Mouse (Mus musculus) granulocyte monocyte progenitor cell, adult 5-6 weeks (primary cell): ENCODE results near the gene Trim61. TPM values are rescaled to one million over a fixed set of nuclear protein-coding genes. Genes with fewer than 3 reads are reported as not detected.
A peak's percentile ranks its signal among the peaks of the same experiment; 100 is the strongest.
"Not testable (repeated sequence)": the region's sequence is repeated elsewhere in the genome, so short reads cannot be mapped to it uniquely, and the experiment has no call there.

Experiments
- ATAC-seq: replicated peaks from 2 replicates; pipeline ENCODE4 v1.8.0; 2016; ENCODE audit warnings: mild to moderate bottlenecking, moderate TSS enrichment, inconsistent platforms; ENCODE audit not compliant: poor library complexity, severe bottlenecking
- total RNA-seq, 2 experiments: library from RNA; stranded (forward) in 1 of 2; stranded (reverse) in 1 of 2; fragments of 200-712, 200-1000 nt in 1 of 2; fragments of >200 nt in 1 of 2; fragmentation: Nextera tagmentation in 1 of 2; gene quantifications; 2 replicates each; pipeline ENCODE4 v1.2.3; 2014 to 2017

The Trim61 gene
- total RNA-seq (2014; fragmentation: Nextera tagmentation) (not detected in 2 replicates), total RNA-seq (2017) (not detected in 2 replicates)

DNA sequence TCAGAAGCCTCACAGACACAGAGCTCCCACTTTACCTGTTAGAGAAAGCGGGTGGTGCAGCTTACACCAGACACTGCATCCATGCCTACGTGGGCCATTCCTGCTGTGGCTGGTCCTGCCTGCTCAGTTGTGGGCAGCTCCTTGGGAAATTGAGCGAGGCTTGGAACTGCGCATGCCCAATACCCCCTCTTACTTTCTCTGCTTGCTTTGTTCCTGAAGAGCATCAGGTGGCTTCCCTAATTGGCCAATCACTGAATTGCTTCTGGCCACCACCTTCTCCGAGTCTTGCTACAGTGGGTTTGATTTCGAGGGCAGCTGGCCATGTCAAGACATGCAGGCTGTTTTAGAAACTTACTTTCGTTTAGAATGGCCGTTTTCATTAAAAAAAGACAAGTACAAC is at the start of gene Trim61, which contains the start of gene Trim60:
TSS of gene Trim61 (minus strand) at position 101 of the 400 bp plus-strand sequence.
TSS of gene Trim60 (minus strand) at position 162 of the 400 bp plus-strand sequence.
- ATAC-seq = no peak

DNA sequence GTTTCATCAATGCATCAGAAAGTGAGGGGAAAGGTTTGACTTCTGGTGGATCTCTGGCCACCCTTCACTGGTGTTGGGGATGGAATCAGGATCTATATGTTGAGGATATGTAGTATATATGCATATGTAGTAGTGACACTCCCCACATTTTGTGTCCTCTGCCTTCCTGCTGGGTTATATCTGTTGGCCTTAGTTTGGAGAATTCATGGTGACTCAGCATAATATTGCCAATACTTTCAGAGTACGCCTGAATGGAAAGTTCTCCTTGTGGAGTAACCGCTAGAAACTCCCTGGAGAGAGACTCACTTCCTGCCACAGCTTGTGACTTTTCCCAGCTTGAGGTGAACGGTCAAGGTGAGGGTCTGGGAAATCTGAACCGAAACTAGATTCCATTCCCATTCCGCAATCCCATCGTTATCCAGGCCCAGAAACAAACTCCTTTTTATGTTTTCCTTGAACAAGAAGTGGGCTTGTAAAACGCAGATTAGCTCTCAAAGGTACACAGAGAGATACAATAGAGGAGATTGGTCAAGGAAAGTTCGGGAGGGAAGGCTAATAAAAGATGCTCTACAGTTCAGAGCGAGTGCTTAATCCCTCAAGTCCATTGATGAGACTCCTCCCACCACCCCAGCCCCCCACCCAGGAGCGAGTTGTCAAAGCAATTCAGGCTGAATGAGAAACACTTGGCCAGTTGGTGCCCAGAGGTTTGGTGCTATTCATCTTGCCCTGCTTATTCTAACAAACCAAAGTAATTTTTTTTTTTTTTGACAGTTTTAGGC is 49.6 kb upstream of the Trim61 start:
- ATAC-seq = no peak

DNA sequence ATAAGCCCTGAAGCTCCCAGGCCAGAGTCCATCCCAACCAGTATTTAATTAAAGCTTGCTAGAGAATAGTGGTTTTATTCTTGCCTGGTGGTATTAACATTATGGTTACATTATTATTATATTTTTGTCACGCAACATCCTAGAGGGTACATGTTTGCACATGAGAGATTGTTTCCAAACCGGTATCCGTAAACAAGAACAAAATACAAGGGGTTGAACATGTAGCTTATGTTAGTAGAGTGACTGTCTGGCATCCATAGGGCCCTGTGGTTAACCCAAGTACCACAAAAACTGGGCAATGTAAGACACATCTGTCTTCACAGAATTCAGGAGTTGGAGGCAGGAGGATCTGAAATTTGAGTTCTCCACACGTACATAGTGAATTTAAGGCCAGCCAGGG is 48.7 kb upstream of the Trim61 start:
- ATAC-seq = no peak

DNA sequence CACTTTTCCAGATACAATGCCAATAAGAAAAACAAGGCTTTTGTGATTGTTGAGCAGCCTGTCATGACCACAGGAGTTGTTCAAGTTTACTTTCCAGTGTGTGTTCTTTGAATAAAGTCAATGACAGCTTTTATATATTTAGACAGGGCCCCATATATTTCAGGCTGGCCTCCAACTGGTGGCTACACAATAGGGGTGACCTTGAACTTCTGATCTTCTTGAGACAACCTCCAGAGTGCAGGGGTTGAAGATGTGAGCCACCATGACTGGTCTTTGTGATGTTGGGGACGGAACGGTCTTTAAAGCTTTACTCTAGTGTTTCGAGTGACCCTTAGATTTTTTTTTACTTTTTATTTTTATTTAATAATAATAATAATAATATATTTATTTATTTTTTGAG is 47.3 kb upstream of the Trim61 start:
- ATAC-seq = no peak

- ATAC-seq = no peak
These were observed 45.7 kb upstream of the Trim61 start for GRCm38 (mm10) chr8:65064071-65064470.

GRCm38 (mm10) chr8:65062195-65062594 is 43.9 kb upstream of the Trim61 start:
- no peak for ATAC-seq

DNA sequence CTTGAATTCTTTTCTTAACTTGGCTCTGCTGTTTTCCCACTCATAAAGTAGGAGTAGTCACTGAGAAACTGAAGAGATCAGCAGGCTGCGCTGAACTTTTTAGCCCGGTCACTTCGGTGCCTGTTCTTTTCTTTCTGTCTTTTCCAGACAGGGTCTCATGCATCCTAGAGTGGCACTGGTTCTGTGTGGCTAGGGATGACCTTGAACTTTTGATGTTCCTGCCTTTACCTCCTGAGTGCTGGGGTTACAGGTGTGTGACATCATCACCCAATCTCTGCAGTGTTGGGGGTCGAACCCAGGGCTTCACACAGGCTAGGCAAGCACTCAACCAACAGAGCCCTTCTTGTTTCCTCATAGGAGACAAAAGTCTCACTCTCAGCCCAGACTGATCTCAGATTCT is 38.4 kb upstream of the Trim61 start:
- ATAC-seq = no peak

- no peak for ATAC-seq
These were observed 35.6 kb upstream of the Trim61 start for GRCm38 (mm10) chr8:65053968-65054367.

GRCm38 (mm10) chr8:65053554-65053953 is 35.2 kb upstream of the Trim61 start:
- no peak for ATAC-seq

- no peak for ATAC-seq
These were observed 29.5 kb upstream of the Trim61 start for GRCm38 (mm10) chr8:65047801-65048200.

- no peak for ATAC-seq
These were observed 28.9 kb upstream of the Trim61 start for GRCm38 (mm10) chr8:65047193-65047592.

GRCm38 (mm10) chr8:65046565-65046964 is 28.2 kb upstream of the Trim61 start:
- no peak for ATAC-seq

GRCm38 (mm10) chr8:65037117-65037533 is 18.8 kb upstream of the Trim61 start, which contains the start of gene Apela:
Gene Apela, minus strand, starts transcription at chr8:65037336.
- no peak for ATAC-seq

- ATAC-seq = no peak
These were observed 15.8 kb upstream of the Trim61 start for GRCm38 (mm10) chr8:65034136-65034535.

GRCm38 (mm10) chr8:65033056-65033455 is 14.7 kb upstream of the Trim61 start:
- no peak for ATAC-seq

DNA sequence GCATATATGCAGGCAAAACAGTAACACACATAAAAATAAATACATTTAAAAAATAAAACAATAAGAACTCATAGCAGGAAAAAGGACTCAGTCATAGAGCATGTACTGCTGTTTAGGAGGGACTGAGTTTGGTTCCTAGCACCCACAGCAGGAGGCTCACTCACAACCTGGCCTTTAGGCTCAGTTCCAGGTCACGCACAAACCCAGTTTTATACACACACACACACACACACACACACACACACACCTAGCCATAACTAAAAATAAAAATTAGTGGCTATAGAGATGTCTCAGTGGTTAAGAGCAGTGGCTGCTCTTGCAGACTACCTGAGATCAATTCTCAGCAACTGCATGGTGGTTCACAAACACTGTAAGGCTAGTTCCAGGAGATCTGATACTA is 13.8 kb upstream of the Trim61 start:
- ATAC-seq = no peak

- no peak for ATAC-seq
These were observed 12.6 kb upstream of the Trim61 start for GRCm38 (mm10) chr8:65030735-65031485.

- no peak for ATAC-seq
These were observed 11.5 kb upstream of the Trim61 start for GRCm38 (mm10) chr8:65029776-65030175.

- no peak for ATAC-seq
These were observed 10.8 kb upstream of the Trim61 start for GRCm38 (mm10) chr8:65028959-65029686.

DNA sequence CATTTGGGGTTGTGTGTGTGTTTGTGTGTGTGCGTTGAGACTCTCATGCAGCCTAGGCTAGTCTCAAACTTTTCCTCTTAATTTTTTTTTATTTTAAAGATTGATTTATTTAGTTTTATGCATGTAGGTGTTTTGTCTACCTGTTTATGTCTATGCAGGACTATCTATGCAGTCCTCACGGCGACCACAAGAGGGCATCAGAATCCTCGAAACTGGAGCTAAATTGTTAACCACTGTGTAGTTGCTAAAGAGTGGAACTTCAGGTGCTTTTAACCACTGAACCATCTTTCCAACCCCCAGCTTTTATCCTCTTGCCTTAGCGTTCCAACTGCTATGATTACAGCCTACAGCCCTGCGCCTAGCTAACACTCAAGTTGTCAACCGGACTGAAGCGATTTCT is 4.2 kb upstream of the Trim61 start:
- peak; percentile 63 for ATAC-seq

- not testable (repeated sequence) for ATAC-seq
These were observed 10.7 kb downstream of the Trim61 start for GRCm38 (mm10) chr8:65007616-65008015.
